Mouse (Mus musculus) heart, embryonic 13.5 days (tissue): ENCODE measurements at regions not wholly inside any gene's neighbourhood (a gene's known extent, or its start where the extent isn't known, plus 50 kb on each side); places are given as distances from the start of the nearest gene placed in this dataset.
"Not testable (repeated sequence)": the region's sequence is repeated elsewhere in the genome, so short reads cannot be mapped to it uniquely, and the experiment has no call there.

Source experiments
- ATAC-seq: fragments of 200-750 bp; cut with Nextera tagmentation; 2 replicates; pipeline ENCODE4 v1.8.0; 2017; ENCODE audit warnings: moderate TSS enrichment; ENCODE audit not compliant: insufficient number of reproducible peaks, low FRiP score, low TSS enrichment; ENCODE audit errors: extremely low read depth
- H3K27ac ChIP-seq: fragments of 300-500 bp; sonication (generic); replicated peaks from 2 replicates; pipeline ENCODE4 v1.5.1; 2015; ENCODE audit warnings: moderate library complexity, mild to moderate bottlenecking, inconsistent platforms
- H3K27me3 ChIP-seq: fragments of 300-500 bp; sonication (generic); replicated peaks from 2 replicates; pipeline ENCODE4 v1.6.1; 2015; ENCODE audit warnings: mild to moderate bottlenecking, inconsistent platforms
- H3K36me3 ChIP-seq: fragments of 300-500 bp; sonication (generic); 2 replicates; pipeline ENCODE4 v1.6.1; 2015; ENCODE audit warnings: mild to moderate bottlenecking, inconsistent platforms
- H3K4me1 ChIP-seq: fragments of 300-500 bp; sonication (generic); 2 replicates; pipeline ENCODE4 v1.6.1; 2015; ENCODE audit warnings: inconsistent platforms
- H3K4me2 ChIP-seq: fragments of 300-500 bp; sonication (generic); 2 replicates; pipeline ENCODE4 v1.6.1; 2015; ENCODE audit warnings: inconsistent platforms, mild to moderate bottlenecking, moderate library complexity
- H3K4me3 ChIP-seq: fragments of 300-500 bp; sonication (generic); 2 replicates; pipeline ENCODE4 v1.5.1; 2015; ENCODE audit warnings: moderate library complexity, mild to moderate bottlenecking, inconsistent platforms
- H3K9ac ChIP-seq: fragments of 300-500 bp; sonication (generic); 2 replicates; pipeline ENCODE4 v1.6.1; 2015; ENCODE audit warnings: inconsistent platforms, mild to moderate bottlenecking, moderate library complexity
- H3K9me3 ChIP-seq: fragments of 300-500 bp; sonication (generic); 2 replicates; pipeline ENCODE4 v1.6.1; 2016; ENCODE audit warnings: inconsistent platforms
- WGBS: fragments of 180-500 bp; shearing (Covaris S2); methylation state at CpG from one replicate; pipeline ENCODE4 v1.1.7; 2015; ENCODE audit warnings: mixed read lengths; 5-methylcytosine and 5-hydroxymethylcytosine counted together

DNA sequence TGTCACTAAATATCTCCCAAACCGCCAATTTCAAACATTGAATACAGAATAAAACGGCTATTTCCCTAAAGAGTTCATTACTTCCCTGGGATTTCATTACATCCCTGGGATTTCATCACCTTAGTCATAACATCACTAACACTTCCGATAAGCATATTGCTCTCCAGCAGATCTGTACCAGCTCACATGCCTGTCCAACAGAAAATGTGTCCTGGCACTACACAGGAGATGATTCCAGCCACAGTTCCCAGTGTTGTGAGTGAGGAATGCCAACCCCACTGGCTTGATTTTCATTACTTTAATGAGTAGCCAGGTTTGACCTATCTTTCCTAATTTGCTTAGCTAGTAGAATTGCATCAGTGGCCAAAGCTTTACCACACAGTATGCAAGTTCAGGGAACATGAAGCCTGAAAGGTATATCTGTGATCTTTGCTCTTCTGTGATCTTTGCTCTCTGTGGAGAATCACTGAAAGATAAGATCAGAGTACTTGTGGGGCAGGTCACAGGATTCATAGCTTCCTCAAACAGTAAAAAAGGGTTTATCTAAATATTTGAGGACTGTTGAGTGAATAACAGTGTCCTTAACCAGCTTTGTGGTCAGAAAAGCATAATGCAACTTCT is 1115.5 kb upstream of the 1700009N14Rik start:
- H3K4me1 ChIP-seq: peaks cover 11% of the 10 kb centered on the region
- no peaks in the 10 kb centered on the region for H3K9me3 ChIP-seq
- 44% methylated on average over 3 of the region's 3 CpGs for WGBS
- peak overlapping the region; percentile 7 for H3K4me2 ChIP-seq
- H3K36me3 ChIP-seq: no peaks in the 10 kb centered on the region
- H3K9ac ChIP-seq: no peak overlapping the region
- no peak overlapping the region for H3K4me3 ChIP-seq
- peaks cover 9% of the 10 kb centered on the region for H3K27me3 ChIP-seq
- ATAC-seq: no peak
- H3K27ac ChIP-seq: 0 out of 2 replicates have a peak overlapping the region, but pooled peaks have one; percentile 16

DNA sequence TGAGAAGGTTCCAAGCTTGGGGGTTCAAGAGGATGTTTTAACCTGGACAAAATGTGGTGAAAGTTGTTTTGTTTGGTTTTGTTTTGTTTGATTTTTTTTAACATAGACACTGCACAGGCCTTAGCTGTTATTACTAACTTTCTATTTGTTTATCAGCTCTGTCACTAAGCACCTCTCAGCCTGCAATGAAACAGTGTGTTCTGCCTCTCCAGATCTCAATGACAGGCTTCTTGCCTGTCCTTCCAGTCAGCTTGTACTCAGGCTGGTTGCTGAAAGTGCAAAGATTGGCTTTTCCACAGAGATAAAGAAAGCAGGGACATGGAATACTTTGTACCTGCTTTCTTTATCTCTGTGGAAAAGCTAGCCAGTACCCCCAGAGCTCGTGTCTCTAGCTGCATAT is 1114.9 kb upstream of the 1700009N14Rik start:
- Histone ChIP-seq H3K27ac (0 out of 2 replicates have a peak overlapping the region, but pooled peaks have one; percentile 16), H3K4me3 (no peak overlapping the region), H3K4me1 (peaks cover 11% of the 10 kb centered on the region), H3K9ac (no peak overlapping the region), H3K4me2 (peak overlapping the region; percentile 7), H3K9me3 (no peaks in the 10 kb centered on the region), H3K27me3 (peaks cover 9% of the 10 kb centered on the region), H3K36me3 (no peaks in the 10 kb centered on the region)
- 6% methylated on average over 1 of the region's 1 CpGs for WGBS
- no peak for ATAC-seq

DNA sequence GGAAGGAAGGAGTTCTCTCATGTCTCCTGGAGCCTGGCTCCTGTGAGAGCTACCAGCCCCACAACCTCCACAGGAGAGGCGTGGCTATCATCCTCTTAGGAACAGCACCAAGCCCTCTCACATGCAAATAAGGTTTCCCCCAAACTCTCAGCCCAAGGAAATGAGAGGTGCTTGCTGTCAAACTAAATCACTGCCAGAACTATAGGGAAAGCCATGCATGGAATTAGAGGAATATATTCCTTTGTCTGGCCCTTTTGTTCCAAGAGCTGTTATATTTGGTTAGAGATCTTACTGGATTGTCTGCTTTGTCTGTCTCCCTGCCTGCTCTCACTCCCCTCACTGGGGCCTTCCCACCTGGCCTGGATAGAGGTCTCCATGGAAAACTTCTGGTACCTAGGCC is 1079.0 kb upstream of the 1700009N14Rik start:
- Histone ChIP-seq H3K9ac (no peak overlapping the region), H3K4me1 (no peaks in the 10 kb centered on the region), H3K27ac (no peak overlapping the region), H3K4me2 (no peak overlapping the region), H3K9me3 (no peaks in the 10 kb centered on the region), H3K27me3 (no peaks in the 10 kb centered on the region), H3K4me3 (no peak overlapping the region), H3K36me3 (no peaks in the 10 kb centered on the region)
- WGBS: 70% methylated on average over 1 of the region's 1 CpGs
- ATAC-seq: no peak

DNA sequence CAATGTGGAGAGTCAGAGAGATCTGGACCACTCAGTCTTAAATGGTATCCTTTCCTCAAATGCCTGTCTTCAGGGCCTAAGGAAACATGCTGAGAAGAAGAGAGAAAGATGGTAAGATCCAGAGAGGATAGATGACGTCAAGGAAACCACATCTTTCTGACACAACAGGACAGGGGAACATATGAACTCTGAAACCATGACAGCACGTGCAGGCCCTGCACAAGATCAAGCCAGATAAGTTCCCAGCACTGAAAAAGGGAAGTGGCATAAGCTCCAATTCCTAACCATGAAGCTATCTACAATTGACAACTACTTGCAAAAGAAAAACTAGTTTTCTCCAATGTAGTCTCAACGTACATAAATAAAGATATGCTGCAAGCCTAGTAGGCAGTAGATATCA is 1068.2 kb upstream of the 1700009N14Rik start:
- 72% methylated on average over 3 of the region's 3 CpGs for WGBS
- H3K9ac ChIP-seq: no peak overlapping the region
- no peak for ATAC-seq
- H3K36me3 ChIP-seq: no peaks in the 10 kb centered on the region
- H3K27me3 ChIP-seq: no peaks in the 10 kb centered on the region
- no peaks in the 10 kb centered on the region for H3K4me1 ChIP-seq
- no peak overlapping the region for H3K4me3 ChIP-seq
- H3K4me2 ChIP-seq: no peak overlapping the region
- H3K9me3 ChIP-seq: peaks cover 4% of the 10 kb centered on the region; the same call in 1 of the 2 replicates
- H3K27ac ChIP-seq: no peak overlapping the region

DNA sequence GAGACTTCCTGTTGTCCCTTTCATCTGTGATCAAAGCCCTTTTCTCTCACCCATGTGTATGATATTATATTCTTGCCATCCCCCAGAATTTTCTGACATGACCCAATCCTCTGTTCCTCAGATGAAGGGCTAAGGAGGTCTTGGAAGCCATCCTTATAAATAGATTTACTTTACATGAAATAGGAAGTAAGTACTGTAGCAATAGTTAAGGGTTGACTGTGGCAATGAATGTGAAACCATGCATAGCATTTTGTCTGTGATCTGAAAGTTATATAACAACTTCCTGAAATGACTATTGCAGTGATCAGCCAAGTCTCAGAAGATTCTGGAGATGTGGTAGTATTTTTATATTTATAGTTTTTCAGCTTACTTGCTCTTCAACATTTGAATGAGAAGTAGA is 1053.5 kb upstream of the 1700009N14Rik start:
- Histone ChIP-seq H3K27me3 (no peaks in the 10 kb centered on the region), H3K4me2 (no peak overlapping the region), H3K36me3 (no peaks in the 10 kb centered on the region), H3K9me3 (no peaks in the 10 kb centered on the region), H3K4me1 (no peaks in the 10 kb centered on the region), H3K27ac (no peak overlapping the region), H3K4me3 (no peak overlapping the region), H3K9ac (no peak overlapping the region)
- no peak for ATAC-seq

DNA sequence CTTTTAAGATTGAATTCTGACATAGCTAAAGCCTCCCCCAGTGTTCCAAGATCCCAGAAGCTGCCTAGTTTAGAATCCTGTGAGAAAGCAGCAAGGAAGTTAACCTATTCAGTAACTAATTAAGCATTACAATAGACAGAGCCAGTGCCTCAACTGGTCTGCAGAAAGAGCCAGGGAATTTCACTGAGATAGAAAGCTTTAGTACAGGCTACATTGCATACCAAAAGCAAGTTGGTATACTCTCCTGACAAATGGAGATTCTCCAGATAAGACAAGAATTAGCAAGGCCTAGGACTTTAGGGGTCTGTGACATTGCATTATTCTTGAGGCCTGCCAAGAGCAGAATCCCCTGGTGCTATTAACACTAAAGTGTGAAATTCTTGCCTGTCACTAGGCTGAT is 1014.8 kb upstream of the 1700009N14Rik start:
- H3K9ac ChIP-seq, H3K27me3 ChIP-seq, H3K4me3 ChIP-seq, H3K36me3 ChIP-seq, H3K4me1 ChIP-seq, ATAC-seq, H3K27ac ChIP-seq, H3K4me2 ChIP-seq, H3K9me3 ChIP-seq: not testable (repeated sequence)

DNA sequence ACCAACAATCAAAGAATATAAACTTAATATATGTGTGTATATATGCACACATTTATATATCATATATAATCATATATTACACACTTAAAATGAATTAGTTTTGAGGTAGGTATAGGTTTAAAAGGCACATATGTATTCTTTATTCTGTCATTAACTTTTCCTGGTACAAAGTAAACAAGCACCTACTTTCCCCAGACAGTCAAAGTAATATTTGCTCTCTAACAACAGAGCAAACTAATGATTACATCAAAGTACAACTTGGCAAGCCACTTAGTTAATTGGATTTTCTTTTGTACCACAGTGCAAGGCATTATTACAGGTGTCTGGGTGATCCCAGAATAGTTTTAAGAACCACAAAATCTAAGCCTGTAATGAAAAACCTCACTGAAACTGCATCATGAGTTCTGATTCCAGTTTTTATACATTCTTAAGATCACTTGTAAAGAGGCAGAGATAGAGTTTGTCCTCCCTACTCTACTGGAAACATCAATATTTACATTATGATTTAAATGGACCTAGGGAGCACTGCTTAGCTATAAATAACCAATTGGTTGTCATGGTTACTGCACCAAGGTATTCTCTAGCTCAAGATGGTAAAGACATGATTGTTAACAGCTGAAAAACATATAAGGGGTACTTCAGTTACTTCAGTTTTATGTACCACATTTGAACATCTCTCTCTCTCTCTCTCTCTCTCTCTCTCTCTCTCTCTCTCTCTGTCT is 988.5 kb upstream of the 1700009N14Rik start:
- no peaks in the 10 kb centered on the region for H3K27me3 ChIP-seq
- no peak for ATAC-seq

DNA sequence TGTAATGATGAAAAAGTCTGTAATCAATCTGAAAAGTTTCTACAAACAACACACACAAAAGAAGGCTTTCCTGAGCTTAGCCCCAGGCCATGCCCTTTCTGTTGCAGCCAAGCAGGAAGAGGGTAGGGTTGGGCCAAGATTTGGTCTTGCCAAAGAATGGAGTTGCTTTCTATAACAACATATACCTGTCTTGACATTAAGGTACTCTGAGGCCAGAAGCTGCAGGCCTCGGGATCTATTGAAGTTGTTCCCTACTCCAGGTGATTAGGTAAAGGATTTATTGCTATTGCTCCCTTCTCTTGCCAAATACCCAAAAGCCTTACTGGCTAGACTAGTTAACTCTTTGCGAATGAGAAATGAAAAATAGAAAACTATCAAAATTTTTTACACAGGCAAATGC is 951.8 kb upstream of the 1700009N14Rik start:
- ATAC-seq: no peak
- Histone ChIP-seq H3K4me1 (no peaks in the 10 kb centered on the region), H3K36me3 (no peaks in the 10 kb centered on the region), H3K4me2 (no peak overlapping the region), H3K9ac (no peak overlapping the region), H3K9me3 (no peaks in the 10 kb centered on the region), H3K4me3 (no peak overlapping the region), H3K27me3 (no peaks in the 10 kb centered on the region), H3K27ac (no peak overlapping the region)
- WGBS: 67% methylated on average over 2 of the region's 2 CpGs

More for the DNA sequence above, 988.5 kb upstream of the 1700009N14Rik start:
- H3K27ac ChIP-seq: no peak overlapping the region
- no peak overlapping the region for H3K9ac ChIP-seq
- no peak overlapping the region for H3K4me2 ChIP-seq
- H3K36me3 ChIP-seq: no peaks in the 10 kb centered on the region
- H3K4me1 ChIP-seq: no peaks in the 10 kb centered on the region
- H3K4me3 ChIP-seq: no peak overlapping the region
- H3K9me3 ChIP-seq: no peaks in the 10 kb centered on the region

DNA sequence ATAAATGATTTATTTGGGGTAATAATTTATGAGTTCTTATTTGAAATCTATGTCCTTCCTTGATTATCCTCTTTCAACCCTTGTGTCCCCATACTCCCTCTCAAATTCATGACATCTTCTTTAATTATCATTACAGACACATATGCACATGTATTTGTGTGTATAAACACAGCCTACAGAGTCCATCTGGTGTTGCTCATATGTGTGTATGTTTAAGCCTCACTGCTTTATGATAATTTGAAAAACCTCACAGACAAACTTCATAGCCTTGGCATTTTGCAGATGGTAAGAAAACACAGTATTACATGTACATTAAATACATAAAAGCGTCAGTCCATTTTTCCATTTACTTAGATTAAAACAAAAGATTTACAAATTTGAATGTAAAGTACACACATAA is 944.2 kb upstream of the 1700009N14Rik start:
- 82% methylated on average over 1 of the region's 1 CpGs for WGBS
- Histone ChIP-seq H3K4me3 (no peak overlapping the region), H3K27me3 (no peaks in the 10 kb centered on the region), H3K9ac (no peak overlapping the region), H3K9me3 (no peaks in the 10 kb centered on the region), H3K27ac (no peak overlapping the region), H3K4me2 (no peak overlapping the region), H3K36me3 (no peaks in the 10 kb centered on the region), H3K4me1 (no peaks in the 10 kb centered on the region)
- no peak for ATAC-seq

DNA sequence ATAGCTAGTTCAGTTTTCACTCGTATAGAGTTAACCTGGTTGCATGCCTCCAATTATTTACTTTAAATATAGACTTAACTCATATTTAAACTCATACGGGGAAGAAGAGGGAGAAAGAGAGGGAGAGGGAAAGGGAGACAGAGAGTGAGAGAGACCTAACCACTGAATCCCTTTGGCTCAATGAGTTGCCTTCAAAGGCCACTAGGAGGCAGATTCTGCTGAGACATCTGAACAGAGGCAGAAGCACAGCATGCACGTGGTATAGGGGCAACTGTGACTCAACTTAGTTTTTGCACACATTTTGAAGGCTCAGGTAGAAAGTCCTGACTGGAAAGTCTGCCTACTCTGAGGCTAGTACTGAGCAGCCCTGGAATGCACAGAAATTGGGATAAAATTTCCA is 942.9 kb upstream of the 1700009N14Rik start:
- 68% methylated on average over 3 of the region's 3 CpGs for WGBS
- no peaks in the 10 kb centered on the region for H3K27me3 ChIP-seq
- no peak overlapping the region for H3K4me2 ChIP-seq
- no peaks in the 10 kb centered on the region for H3K4me1 ChIP-seq
- no peak overlapping the region for H3K9ac ChIP-seq
- H3K27ac ChIP-seq: no peak overlapping the region
- H3K9me3 ChIP-seq: no peaks in the 10 kb centered on the region
- ATAC-seq: no peak
- no peak overlapping the region for H3K4me3 ChIP-seq
- H3K36me3 ChIP-seq: no peaks in the 10 kb centered on the region

DNA sequence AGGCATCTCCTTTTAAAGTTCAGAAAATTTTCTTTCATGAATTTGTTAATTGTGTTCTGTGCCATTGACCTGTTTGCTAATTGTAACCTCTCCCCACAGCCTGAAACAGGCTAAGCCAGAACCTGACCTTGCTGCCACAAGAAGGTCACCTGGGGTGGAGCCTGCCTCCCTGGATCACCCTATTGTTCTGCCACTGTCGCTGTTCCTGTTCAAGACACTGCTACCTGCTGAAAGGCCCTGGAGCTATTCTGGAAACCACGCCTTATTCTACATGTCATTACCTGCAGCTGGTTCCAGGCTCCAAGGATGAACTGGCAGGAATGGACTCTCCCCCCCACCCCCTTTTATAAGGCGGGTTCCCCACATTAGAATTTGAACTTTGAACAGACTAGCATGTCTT is 931.0 kb upstream of the 1700009N14Rik start:
- no peak overlapping the region for H3K4me3 ChIP-seq
- H3K9me3 ChIP-seq: no peaks in the 10 kb centered on the region
- H3K36me3 ChIP-seq: no peaks in the 10 kb centered on the region
- H3K4me2 ChIP-seq: no peak overlapping the region
- H3K9ac ChIP-seq: no peak overlapping the region
- H3K27me3 ChIP-seq: no peaks in the 10 kb centered on the region
- no peaks in the 10 kb centered on the region for H3K4me1 ChIP-seq
- 56% methylated on average over 3 of the region's 3 CpGs for WGBS
- no peak overlapping the region for H3K27ac ChIP-seq
- no peak for ATAC-seq
